Mouse (Mus musculus): ENCODE measurements at regions not wholly inside any gene's neighbourhood (a gene's known extent, or its start where the extent isn't known, plus 50 kb on each side); places are given as distances from the start of the nearest gene placed in this dataset.

DNA sequence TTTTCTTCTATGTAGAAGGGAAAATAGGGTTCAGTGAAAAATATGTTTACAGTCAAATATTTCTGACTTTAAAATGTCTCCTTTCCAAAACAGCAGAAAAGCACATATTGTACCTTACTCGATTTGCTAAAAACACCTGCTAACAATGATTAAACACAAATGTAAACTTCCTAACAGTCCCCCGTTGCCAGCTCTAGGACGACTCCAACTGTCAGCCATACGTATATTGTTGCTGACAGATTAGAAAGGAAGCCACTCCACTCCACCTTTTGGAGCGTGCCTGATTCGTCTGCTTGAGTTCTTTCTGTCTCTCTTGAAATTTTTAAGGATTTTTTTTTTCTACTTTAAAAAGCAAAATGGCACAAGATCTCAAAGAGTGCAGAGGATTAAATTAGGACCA is 105.8 kb downstream of the Rab11fip2 start:
- no peak for TF ChIP-seq ZMIZ1 (IDR thresholded peaks at IDR 0.05; ENCODE audit: low read depth, low read length)
- TF ChIP-seq MAFK (IDR thresholded peaks at IDR 0.05; ENCODE audit: insufficient replicate concordance, low read length), result no peak
- TF ChIP-seq ETS1 (conservative IDR thresholded peaks at IDR 0.05; ENCODE audit: low read depth, low read length), result no peak
- no peak for TF ChIP-seq EP300 (IDR thresholded peaks at IDR 0.05; ENCODE audit: low read length)
